Mouse (Mus musculus) C2C12 (cell line): ENCODE results near the gene Cyth1. TPM values are rescaled to one million over a fixed set of nuclear protein-coding genes. Genes with fewer than 3 reads are reported as not detected.

ENCODE experiments used
- H3K27me3 ChIP-seq: one replicate; pipeline ENCODE4 v1.6.1; 2011; ENCODE audit not compliant: control insufficient read depth, insufficient read depth, insufficient read length
- H3K36me3 ChIP-seq: one replicate; pipeline ENCODE4 v1.6.1; 2011; ENCODE audit not compliant: control insufficient read depth, insufficient read depth
- H3K4me3 ChIP-seq: one replicate; pipeline ENCODE4 v1.5.1; 2011; ENCODE audit warnings: mild to moderate bottlenecking, control low read depth; ENCODE audit not compliant: poor library complexity, insufficient read depth, severe bottlenecking
- H3K79me2 ChIP-seq: one replicate; pipeline ENCODE4 v1.6.1; 2011; ENCODE audit not compliant: control insufficient read depth, insufficient read depth
- H3K79me3 ChIP-seq: one replicate; pipeline ENCODE4 v1.6.1; 2011; ENCODE audit warnings: low read depth, control low read depth
- H3ac ChIP-seq: one replicate; pipeline ENCODE3; 2011; ENCODE audit warnings: low read depth; ENCODE audit not compliant: control insufficient read depth, insufficient read length
- CEBPB ChIP-seq: IDR thresholded peaks from one replicate; pipeline ENCODE4 v1.6.1; 2011; ENCODE audit warnings: low read depth, mild to moderate bottlenecking, control low read depth, moderate library complexity
- CTCF ChIP-seq: IDR thresholded peaks from one replicate; pipeline ENCODE4 v1.5.1; 2011; ENCODE audit not compliant: control insufficient read depth, insufficient read depth, insufficient read length
- FOSL1 ChIP-seq: IDR thresholded peaks from one replicate; pipeline ENCODE4 v1.8.0; 2011; ENCODE audit warnings: mild to moderate bottlenecking, low read length; ENCODE audit not compliant: poor library complexity, insufficient read depth, severe bottlenecking
- MAX ChIP-seq: IDR thresholded peaks from one replicate; pipeline ENCODE4 v1.6.1; 2011; ENCODE audit warnings: mild to moderate bottlenecking, control low read depth
- MYOD1 ChIP-seq: IDR thresholded peaks from one replicate; pipeline ENCODE4 v1.6.1; 2011; ENCODE audit warnings: low read depth; ENCODE audit not compliant: control insufficient read depth, insufficient read length
- MYOG ChIP-seq: IDR thresholded peaks from one replicate; pipeline ENCODE4 v1.6.1; 2011; ENCODE audit not compliant: control insufficient read depth, insufficient read length; ENCODE audit errors: extremely low read depth
- USF1 ChIP-seq: IDR thresholded peaks from one replicate; pipeline ENCODE4 v1.6.1; 2011; ENCODE audit warnings: low read depth, mild to moderate bottlenecking, control low read depth, moderate library complexity
- polyA plus RNA-seq: library from polyadenylated mRNA; unstranded; fragments of >200 nt; fragmentation: generic; extraction: Trizol; gene quantifications from one replicate; pipeline ENCODE4 v1.2.1, GENCODE M21; 2012; ENCODE audit warnings: missing spikeins

Cyth1 gene
- polyA plus RNA-seq, 1 experiment, result 7.9 TPM

GRCm38 (mm10) chr11:118145771-118146351 is 102.5 kb downstream of the Cyth1 start:
- Histone ChIP-seq H3K4me3 (peak overlapping the region; percentile 18), H3K79me2 (no peaks in the 10 kb centered on the region), H3ac (peak overlapping the region; percentile 77), H3K79me3 (no peaks in the 10 kb centered on the region), H3K27me3 (no peaks in the 10 kb centered on the region), H3K36me3 (no peaks in the 10 kb centered on the region)
- TF ChIP-seq CEBPB (no peak), MAX (peak; percentile 83), USF1 (peak; percentile 81)

GRCm38 (mm10) chr11:118145092-118145491 is 103.3 kb downstream of the Cyth1 start:
- H3ac ChIP-seq, result no peak overlapping the region
- H3K36me3 ChIP-seq, result no peaks in the 10 kb centered on the region
- H3K79me3 ChIP-seq, result no peaks in the 10 kb centered on the region
- H3K27me3 ChIP-seq, result no peaks in the 10 kb centered on the region
- TF ChIP-seq FOSL1 (no peak), MYOG (no peak), MAX (no peak), USF1 (no peak), MYOD1 (no peak), CTCF (no peak), CEBPB (no peak)
- no peak overlapping the region for H3K4me3 ChIP-seq
- H3K79me2 ChIP-seq, result no peaks in the 10 kb centered on the region

- no peaks in the 10 kb centered on the region for H3K79me3 ChIP-seq
- H3ac ChIP-seq, result no peak overlapping the region
- no peak overlapping the region for H3K4me3 ChIP-seq
- TF ChIP-seq USF1 (no peak), MAX (no peak), MYOD1 (no peak), MYOG (no peak), CEBPB (no peak), FOSL1 (no peak), CTCF (no peak)
- no peaks in the 10 kb centered on the region for H3K27me3 ChIP-seq
- no peaks in the 10 kb centered on the region for H3K79me2 ChIP-seq
- H3K36me3 ChIP-seq, result no peaks in the 10 kb centered on the region
Observed at GRCm38 (mm10) chr11:118143731-118144130, 104.7 kb downstream of the Cyth1 start.

DNA sequence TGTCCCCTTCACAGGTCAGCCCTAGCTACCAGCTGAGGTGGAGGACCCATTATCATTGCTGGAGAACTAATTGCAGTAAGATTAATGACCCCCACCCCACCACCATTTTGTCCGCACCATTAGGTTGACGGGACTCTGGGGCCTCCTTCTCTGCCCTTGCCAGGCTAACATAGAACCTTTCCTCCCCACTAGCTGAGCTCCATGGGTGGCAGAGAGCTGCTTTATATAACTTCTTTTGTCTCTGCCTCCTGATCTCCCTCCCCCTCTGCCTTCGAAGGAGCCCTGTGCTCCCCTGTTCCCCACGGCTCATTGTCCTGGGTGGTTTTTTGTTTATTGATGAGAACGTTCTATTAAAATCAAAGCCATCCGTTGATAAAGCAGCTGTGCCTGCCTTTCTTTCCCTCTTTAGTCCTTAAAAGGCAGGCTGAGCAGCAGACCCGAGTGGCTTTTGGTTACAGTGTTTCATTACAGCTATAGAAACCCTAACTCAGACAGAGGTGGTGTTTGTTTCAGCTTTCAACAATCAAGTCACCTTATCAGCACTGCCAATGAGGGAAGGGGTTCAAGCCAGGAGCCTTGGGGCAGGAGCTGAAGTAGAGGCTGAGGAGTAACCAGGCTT is 105.7 kb downstream of the Cyth1 start:
- H3K79me2 ChIP-seq, result no peaks in the 10 kb centered on the region
- no peak overlapping the region for H3ac ChIP-seq
- no peaks in the 10 kb centered on the region for H3K36me3 ChIP-seq
- TF ChIP-seq USF1 (no peak), CEBPB (no peak), FOSL1 (no peak), MAX (no peak), MYOG (no peak), CTCF (no peak)
- H3K4me3 ChIP-seq, result no peak overlapping the region
- no peaks in the 10 kb centered on the region for H3K79me3 ChIP-seq
- no peaks in the 10 kb centered on the region for H3K27me3 ChIP-seq

DNA sequence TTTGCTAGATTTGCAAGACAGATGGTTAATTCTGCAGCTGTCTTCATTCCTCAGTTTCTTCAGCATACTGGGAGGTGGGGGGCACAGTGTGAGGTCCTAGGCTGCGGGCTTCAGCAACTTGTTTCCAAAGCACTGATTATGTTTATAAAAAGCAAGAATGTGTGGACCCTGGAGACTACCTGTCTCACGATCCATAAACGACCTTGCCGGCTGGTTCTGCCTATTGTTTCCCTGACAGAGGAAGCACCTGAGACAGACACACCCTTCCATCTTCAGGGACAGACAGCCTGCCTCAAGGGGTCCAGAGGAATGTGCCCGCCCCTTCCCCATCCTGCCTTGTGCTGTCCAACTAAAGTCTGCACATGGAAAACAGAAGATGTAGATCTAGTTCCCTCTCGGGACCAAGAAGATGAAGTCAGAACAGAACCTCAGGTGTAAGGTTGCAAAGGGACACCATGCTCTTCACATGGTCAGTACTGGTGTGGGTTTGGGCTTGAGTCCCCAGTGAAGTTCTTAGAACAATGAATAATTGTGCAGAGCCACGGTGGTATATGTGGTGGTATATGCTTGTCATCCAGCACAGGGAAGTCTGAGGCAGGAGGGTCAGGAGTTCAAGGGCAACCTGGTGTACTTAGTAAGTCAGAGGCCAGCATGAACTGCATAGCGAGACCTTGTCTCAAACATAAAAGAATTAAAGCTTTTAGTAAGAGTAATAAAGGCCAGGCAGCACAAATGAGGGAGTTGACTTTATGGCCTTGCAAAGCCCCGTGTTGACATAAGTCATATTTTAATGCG is 107.4 kb downstream of the Cyth1 start:
- no peak for TF ChIP-seq MAX
- TF ChIP-seq MYOG, result no peak
- no peak for TF ChIP-seq CEBPB
- Histone ChIP-seq H3K79me3 (no peaks in the 10 kb centered on the region), H3K79me2 (no peaks in the 10 kb centered on the region), H3K4me3 (no peak overlapping the region), H3K36me3 (no peaks in the 10 kb centered on the region), H3K27me3 (no peaks in the 10 kb centered on the region), H3ac (no peak overlapping the region)
